Mouse (Mus musculus) T-helper 2 cell (primary cell): ENCODE results near the gene A930009A15Rik.

ENCODE experiments used
- in situ Hi-C: fragments of 300-600 bp; cut with MboI, MseI; formaldehyde crosslinking; loops from one replicate; pipeline ENCODE4 v1.15.1; 2025; ENCODE audit warnings: high pct_unique_total_duplicates

A930009A15Rik gene

GRCm38 (mm10) chr10:115581971-115582370 is 12.2 kb downstream of the A930009A15Rik start:
- in situ Hi-C loops, result loop anchor here (10.0 kb wide), 1 partner anchor 257 kb away; no protein-coding TSS in a partner anchor

DNA sequence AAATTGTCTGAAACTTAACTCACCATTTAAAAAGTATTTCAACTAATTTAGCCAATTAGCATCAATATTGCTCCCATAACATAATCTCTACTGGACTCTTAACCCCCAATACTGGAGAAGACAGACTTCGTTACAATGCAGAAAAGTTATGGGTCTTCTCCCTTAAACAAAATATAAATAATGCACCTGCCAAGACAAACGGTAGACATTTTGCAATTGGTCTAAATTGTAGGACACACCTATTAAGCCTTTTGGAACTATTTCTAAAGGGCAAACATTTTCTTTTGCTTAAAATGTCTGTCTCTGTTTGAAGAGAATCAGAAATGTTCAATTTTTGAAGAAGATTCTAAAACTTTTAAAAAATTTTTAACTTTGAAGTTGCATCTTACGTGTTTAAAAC is 13.3 kb downstream of the A930009A15Rik start:
- in situ Hi-C loops, result loop anchor here (10.0 kb wide), 1 partner anchor 258 kb away; no protein-coding TSS in a partner anchor

DNA sequence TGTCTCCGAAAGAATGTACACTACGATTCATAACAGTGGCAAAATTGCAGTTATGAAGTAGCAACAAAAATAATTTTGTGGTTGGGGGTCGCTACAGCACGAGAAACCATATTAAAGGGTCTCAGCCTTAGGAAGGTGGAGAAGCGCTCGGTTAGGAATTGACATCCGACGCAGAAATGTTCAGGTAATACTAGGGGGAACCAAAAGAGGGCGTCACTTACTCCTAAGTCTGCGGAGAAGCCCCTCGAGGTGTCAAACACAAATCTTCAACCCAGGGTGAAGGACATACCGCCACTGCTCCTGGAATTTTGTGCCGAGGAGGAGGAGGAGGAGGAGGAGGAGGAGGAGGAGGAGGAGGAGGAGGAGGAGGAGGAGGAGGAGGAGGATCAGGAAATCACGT is 14.9 kb downstream of the A930009A15Rik start:
- in situ Hi-C loops, result loop anchor here (10.0 kb wide), 1 partner anchor 260 kb away; no protein-coding TSS in a partner anchor

GRCm38 (mm10) chr10:115585491-115586245 is 15.9 kb downstream of the A930009A15Rik start:
- in situ Hi-C loops, result loop anchor here (10.0 kb wide), 1 partner anchor 261 kb away; no protein-coding TSS in a partner anchor

- in situ Hi-C loops, result loop anchor here (10.0 kb wide), 1 partner anchor 262 kb away; no protein-coding TSS in a partner anchor
Observed at GRCm38 (mm10) chr10:115586246-115587231, 16.8 kb downstream of the A930009A15Rik start.

DNA sequence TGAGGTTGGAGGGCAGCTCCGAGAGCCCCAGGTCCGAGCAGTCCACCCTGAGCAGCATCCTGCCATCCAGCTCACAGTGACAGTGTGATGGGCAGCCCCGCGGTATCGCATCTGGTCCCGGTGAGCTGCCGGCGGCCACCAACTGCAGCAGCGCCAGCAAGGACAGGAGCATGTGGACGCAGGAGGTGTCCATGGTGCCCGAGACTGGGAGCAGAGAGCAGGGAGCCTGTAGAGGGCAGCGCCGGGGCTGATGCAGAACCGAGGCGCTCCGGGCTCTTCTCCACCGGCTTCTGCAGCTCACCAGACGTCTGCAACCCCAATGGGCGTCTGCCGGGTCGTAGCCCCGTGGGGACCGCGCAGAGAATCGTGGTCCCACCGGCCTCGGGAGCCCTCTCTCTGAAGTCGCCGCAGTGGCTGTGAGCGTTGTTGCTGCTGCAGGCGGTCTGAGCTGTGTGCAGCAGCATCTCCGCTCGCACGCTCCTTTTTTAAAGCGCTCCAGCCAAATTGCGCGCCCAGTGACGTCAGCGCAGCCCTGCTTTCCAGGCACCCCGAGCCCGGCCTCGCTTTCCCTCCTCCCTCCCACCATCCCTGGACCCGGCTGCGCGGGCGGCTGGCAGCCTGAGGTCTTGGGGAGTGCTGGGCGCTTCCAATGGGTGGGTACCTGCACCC is 17.6 kb downstream of the A930009A15Rik start, which contains the start of gene Lgr5:
Gene Lgr5 (minus strand): TSS at position 480 of the 669 bp plus-strand sequence.
- in situ Hi-C loops, result loop anchor here (10.0 kb wide), 1 partner anchor 263 kb away; no protein-coding TSS in a partner anchor

DNA sequence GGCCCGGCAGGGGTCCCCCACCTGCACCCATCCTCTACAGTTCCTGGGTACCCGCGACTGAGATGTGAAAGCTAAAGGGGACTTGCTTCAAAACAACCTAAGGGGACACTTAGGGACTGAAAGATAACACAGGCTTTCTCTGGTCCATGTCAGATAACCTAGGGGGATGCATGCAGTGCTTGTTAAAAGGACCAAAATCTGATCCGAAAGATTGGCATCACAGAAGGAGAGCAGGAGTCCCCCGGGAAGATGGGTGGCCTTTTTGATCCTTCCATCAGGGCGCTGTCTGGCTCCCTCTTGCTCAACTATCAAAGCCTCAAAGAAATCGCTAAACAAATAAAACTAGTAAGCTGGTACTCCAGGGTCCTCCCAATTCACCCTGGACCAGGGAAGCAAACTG is 18.2 kb downstream of the A930009A15Rik start:
- in situ Hi-C loops, result loop anchor here (10.0 kb wide), 1 partner anchor 263 kb away; no protein-coding TSS in a partner anchor

- in situ Hi-C loops, result no loop called here
Observed at GRCm38 (mm10) chr10:115593221-115593620, 23.4 kb downstream of the A930009A15Rik start.

DNA sequence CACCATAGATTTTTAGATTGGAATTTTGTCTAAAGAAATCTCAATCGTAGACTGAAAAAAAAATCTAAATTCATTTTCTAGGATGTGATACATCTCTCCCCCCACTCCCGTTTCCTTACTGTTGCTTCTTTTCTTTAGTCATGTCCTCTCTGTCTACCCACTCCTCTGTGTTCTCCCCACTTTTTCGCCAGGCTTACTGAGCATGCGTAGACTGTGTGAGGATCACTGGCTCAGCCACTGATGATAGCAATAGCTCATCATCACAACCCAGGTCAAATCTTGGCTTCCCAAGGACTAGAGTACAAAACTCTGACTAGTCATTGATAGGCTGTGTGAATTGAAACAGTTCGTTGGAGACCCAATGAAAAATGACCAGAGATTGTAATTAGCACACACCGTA is 23.9 kb downstream of the A930009A15Rik start:
- in situ Hi-C loops, result no loop called here

DNA sequence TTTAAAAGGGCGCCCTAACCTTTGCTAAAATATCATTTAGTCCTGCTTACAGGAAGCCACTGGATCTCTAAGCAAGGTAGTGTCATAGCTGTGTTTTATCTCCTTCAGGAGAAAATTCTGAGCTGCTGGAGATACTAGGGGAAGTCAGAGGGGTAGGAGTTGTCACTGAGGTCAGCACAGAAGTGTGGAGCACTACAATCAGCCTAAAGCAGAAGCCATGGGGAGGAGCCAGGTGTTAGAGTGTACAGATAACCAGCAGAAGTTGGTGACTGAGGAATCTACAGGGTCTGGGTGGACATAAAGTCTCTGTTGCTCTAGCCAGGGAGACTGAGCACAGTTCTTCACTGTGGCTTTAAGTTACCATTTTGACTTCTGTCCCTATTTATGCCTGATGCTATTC is 26.0 kb downstream of the A930009A15Rik start:
- in situ Hi-C loops, result no loop called here

DNA sequence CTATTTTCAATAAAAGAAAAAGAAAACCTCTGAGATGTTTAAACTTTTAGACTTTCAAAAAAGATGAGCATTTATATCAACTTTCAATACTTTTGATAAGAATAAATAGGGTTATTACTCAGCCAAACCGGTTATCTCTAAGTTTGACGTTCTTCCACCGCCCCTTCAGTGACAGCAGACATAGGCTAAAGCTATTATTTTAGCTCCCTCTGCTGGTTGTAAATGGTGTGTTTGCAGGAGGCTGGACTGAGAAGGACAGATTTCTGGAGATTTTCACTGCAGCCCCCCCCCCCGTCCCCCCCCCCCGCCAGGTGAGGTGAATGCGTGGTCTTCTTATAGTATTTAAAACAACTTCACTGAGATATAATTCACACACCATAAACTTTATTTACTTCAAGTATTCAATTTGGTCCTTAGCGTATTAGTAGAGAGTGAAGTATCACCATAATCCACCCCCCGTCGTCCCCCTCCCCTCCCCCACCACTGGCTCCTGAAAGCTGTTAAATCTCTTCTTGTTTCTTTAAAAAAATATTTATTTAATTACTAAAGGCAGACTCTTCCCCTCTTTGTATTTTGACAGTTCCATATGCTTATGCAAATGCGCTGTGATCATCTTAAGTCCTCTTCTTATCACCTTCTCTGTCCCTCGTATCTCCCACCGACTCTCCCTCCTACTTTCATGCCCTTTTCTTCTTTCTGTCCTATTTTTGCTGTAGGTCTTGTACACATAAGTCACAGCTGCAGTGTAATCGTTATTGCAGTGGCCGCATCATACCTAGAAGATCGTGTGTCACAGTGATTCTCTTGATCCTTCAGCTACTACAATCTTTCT is 47.9 kb downstream of the A930009A15Rik start:
- in situ Hi-C loops, result no loop called here

DNA sequence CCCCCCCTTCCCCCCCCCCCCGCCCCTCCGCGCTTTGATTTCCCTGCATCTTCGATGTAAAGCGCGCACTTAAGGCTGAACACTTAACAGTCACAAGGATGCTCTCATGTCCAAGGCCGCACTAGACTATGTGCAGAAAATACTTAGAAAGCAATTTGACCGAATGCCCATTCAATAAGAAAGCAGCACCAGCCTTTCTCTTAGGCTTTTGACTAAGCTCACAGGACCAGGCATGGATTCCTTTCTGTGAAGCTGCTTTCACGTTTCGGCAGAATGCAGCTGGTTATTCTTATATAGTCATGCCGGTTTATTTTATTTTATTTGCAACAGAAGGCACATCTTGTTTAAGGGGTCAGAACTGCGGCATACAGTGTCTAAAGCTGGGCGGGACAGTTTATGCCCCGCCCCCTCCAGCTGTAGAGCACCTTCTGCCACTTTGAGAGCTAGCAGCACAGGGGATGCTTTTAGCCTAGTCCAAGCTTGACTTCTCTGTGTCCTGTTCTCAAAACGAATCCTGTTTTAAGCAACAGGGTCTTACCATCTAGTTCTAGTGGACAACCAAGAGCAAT is 48.6 kb downstream of the A930009A15Rik start:
- in situ Hi-C loops, result no loop called here

DNA sequence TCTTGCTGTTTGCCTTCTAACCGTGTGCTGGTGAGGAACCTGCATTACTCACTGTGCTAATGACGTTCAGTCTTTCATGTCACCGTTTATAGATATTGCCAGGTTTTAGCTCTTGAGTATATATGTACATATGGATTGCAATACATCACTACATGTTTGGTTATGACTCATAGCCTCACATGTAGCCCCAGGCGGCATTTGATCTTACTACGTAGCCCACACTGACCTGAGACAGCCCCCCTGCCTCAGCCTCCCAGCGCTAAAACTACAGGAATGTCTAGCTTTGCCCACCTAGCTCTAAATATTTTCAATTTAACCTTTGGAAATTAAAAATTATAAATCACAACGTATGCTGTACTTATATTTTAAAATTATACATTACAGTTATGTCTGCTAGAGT is 53.7 kb downstream of the A930009A15Rik start:
- in situ Hi-C loops, result no loop called here

GRCm38 (mm10) chr10:115623956-115624671 is 54.3 kb downstream of the A930009A15Rik start:
- in situ Hi-C loops, result no loop called here

GRCm38 (mm10) chr10:115624957-115625356 is 55.2 kb downstream of the A930009A15Rik start:
- in situ Hi-C loops, result no loop called here

DNA sequence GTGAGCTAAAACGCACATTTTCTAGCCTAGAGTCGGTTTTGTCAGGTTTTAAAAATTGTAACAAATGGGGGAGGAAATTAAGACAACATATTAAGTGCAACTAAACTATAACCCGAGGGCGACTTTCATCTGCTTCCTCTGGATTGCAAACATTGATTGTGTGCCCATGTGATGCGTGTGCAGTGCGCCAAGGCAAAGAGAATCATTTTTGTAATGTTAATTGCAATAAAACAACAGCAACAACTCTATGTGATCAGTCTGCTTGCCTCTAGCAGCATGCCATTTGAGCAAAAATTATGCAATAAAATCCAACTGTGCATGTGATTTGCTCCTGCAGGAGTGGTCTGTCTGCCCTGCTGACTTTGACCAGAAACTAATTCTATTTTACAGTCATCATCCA is 56.9 kb downstream of the A930009A15Rik start:
- in situ Hi-C loops, result no loop called here
